Mouse (Mus musculus) right cerebral cortex, postnatal 25 days (tissue): ENCODE measurements at regions not wholly inside any gene's neighbourhood (a gene's known extent, or its start where the extent isn't known, plus 50 kb on each side); places are given as distances from the start of the nearest gene placed in this dataset.
"Not testable (repeated sequence)": the region's sequence is repeated elsewhere in the genome, so short reads cannot be mapped to it uniquely, and the experiment has no call there.

ENCODE experiments used
- DNase-seq: peaks from one replicate; pipeline ENCODE4 v3.0.0; 2022

DNA sequence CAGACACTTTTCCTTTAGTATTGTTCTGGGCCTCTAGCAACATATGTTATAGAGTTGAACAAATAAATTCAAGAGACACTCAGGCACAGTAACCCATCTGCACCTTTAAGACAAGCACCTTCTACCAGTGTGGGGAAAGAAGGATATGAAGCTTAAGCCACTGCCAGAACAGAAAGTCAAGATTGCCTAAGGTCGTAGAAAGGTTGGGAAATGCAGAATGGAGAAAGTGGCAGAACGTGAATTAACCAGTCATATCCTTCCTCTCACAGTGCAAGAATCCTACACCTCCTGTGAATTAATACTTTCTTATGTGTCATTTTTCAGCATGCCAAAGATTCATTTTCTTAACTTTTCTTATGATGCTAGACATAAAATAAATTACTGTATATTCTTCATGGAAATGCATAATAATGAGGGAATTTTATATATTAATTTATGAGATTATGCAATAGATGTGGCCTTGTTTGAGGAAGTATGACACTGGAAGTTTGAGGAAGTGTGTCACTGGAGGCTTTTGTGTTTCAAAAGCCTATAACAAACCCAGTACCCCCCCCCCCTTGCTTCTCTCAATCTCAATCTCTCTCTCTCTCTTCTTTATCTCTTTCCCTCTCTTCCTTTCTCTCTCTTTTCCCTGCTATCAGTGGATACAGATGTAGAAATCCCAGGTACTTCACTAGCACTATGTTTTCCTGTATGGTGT, 361.6 kb upstream of the Edil3 start:
- no peak for DNase-seq

DNA sequence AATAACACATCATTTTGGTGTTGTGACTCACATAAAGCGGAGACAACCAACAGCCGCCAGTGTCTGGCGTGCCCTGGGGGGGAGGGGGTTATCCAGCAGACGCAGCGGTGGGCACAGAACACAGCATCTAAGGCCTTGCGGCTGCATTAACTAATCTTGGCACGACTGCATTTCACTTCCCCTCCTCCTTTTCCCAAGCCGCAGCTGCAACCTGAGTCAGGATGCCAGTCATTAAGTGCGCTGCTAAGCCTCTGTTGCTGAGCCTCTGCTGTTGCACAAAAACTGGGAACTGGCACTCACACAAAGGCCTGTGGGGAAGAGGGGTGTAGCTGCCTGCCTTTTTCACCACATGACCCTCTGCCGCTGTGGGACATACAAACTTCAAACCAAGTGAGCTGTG, 331.2 kb upstream of the Edil3 start:
- no peak for DNase-seq

DNA sequence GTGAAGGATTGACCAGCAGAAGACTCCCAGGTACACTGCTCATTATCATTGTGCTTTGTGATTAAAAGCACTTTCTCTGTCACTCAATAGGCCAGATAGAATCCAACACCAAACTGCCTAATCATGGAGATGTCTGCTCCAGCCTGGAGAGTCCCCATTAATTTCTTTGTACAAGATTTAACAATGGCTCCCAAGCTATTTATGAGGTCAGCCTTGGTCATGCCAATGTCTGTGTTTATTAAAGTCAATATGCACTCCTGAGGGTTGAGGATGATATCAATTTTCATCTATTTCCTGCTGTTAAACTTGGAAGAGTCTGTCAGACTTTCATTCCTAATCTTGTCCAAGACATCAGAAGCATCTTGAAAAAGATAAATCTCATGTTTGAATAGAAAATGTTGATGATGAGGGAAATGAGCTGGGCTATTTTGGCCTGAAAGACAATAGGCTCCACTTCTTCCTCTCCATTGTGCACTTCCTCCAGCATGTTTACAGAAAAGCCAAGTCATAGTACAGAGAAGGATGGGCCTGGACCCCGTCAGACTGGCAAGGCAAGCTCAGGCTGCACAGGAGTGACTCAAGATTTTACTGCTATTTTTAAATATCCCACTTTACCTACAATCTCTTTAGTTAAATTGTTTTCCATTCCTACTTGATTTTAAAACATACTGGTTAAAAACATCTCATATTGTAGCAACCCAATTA, 310.3 kb upstream of the Edil3 start:
- no peak for DNase-seq

DNA sequence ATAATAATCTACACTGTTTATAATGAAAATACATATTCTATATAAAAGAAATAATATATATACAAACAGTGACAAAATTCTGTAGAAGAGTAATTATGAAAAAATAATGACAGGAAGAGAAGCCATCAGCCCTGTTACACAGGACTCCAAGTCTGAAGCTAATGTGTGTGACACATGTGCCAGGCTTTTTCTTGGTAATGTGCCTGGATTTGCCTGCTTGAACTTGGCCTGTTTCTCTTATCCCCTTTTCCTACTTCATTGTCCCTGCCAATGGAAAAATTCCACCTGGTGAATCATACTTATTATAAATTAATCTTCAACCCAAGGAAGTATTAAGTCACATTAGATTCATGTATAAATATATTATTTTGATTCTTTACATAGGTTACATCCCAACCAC, 286.5 kb upstream of the Edil3 start:
- no peak for DNase-seq

DNA sequence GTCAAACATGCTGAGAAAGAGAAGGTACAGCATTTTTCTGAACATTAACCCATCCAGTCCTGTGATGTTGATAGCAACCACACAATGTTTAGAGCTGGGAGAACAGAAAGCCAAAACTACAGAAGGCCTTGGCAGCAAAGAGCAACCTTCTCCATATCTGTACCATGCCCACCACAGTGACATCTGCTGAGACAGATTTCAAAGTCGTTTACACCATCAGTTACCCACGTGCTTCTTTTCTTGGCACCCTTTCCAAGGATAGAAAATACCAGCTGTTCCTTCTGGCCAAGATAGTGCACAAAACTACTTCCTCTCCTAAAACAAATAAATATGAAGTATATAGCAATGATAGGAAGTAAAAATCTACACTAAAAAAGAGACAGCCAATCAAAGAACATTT, 266.8 kb upstream of the Edil3 start:
- DNase-seq = peak; percentile 14

DNA sequence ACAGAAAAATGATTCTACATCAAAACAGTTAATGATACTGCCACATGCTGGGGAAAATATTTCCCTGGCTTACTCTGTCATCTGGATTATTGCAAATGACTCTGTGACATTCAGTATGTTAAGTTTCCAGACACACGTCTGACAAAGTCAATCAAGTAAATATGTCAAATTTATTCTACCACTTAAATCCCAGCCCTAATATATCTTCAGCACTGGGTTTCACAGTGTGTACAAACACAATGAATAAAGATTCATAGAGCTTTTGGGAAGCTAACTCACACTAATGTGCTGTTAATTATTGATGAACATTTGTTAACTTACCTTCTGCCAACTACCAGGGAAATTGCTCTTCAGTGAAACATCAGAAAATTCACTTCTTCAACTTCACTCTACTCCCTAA, 256.3 kb upstream of the Edil3 start:
- no peak for DNase-seq

DNA sequence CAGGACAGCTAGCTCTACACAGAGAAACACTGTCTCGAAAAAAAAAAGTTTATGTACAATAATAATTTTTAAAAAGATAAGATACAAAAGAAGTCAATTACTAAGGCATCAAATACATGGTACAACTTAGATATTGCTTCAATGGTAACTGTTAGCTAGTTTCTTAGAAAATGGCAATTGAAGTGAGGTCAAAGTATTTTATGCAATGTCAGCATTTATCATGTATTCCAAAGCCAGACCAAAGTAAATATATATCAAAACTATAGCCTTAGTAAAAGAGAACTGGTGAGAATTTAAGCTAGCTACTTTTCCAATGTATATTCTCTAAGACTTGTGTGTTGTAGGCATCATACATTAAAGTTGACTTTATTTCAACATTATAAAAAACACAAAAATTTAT, 219.0 kb upstream of the Edil3 start:
- no peak for DNase-seq

DNA sequence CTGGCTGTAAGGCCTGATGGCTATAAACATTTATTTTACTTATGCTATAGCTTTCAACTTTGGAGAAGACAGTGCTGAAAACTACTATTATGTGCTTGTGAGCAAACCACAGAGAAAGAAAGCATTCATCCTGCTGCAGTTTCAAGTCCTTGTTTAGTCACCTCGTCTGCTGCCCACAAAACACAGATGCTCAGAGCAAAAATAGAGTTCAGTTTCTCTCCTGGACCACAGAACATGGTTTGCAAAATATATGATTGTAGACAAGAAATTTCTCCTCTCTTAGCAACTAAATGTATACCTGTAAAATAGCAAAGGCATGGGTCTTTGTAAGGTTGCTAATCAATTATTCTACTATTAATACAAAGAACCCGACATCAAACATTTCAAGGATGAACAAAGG, 210.7 kb upstream of the Edil3 start:
- peak; percentile 11 for DNase-seq

DNA sequence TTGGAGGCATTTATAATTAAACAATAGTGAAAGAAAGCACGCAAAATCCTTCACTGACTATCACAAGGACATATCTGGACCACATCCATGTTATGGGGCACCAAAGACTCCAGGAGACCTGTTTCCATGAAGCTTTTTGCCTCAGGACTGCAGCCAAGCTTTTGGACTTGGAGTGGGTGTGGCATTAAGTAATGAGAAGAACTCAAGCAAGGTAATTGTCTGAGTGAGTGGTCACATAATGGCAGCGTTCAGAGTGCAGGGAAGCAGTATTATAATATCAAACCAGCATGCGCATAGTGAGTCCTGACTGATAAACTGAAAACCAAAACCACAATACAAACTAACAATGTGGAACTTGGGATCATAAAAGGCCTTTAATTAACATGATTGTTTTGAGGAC, 208.0 kb upstream of the Edil3 start:
- no peak for DNase-seq

DNA sequence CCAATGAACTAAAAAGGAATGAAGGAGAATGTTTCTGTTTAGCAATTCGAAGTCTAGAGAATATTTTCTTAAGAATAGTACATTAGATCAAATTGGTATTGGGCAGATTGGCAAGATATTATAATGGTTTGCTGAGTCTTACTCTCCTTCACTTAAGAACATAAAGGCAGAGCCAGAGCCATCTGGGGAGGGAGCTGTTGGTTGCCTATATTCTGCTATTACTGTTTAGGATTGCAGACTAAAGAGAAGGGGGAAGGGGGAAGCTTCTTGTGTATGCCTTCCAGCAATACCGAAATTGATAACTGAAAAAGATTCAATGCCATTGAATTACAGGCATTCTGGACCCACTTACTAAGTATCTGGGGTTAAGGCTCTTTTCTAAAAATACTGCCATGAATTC, 171.1 kb upstream of the Edil3 start:
- no peak for DNase-seq

DNA sequence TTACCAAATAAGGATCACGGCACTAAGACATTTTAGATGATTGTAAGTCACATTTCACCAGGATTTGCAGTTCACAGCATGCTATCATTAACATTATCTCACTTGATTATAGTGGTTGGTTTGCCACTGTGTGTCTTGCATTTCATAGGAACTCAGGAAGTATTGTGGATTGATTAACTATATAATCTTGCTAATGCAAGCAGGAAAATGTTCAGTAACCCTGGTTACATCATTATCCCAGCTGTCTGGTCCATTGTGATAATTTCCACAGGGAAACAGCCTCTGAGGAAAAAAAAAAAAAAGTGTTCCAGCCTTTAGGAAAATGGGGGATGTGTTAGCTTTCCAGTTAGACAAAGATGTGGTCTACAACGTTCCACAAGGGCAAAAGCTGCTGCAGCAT, 170.2 kb upstream of the Edil3 start:
- DNase-seq = no peak

DNA sequence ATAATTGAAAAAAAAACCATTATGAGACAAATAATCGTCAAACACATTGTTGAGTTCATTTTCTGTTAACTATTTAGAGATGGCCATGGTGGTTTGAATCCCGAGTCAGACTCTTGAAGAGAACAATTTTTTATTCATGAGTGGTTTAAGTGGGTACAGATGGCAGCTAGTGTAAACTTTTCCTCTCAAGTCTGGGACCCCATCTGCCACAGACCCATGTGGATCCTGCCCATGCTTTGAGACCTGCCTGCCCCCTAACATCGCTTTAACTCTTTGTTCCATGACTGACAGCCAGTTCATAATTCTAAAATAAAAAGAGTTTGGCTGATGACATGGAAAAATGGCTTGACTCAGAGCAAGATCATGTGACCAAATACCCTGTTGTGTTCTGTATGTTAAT, 166.2 kb upstream of the Edil3 start:
- DNase-seq = no peak

DNA sequence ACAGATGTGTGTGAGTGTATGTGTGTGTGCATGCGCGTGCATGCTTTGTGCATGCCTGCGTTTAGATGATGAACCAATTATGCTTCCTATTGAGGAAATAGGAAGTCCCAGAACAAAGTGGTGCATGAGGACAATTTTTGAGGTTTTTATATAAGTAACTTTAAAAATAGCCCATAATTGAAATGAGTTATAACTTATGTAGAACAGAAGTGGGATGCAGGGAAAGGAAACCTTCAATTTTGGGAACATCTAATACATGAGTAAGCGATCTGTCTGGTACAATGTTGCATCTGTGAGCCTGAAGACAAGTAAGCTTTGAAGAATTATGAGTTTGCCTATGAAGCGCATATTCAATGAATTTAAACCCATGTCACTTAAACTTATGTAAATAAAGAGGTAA, 145.4 kb upstream of the Edil3 start:
- DNase-seq = no peak

DNA sequence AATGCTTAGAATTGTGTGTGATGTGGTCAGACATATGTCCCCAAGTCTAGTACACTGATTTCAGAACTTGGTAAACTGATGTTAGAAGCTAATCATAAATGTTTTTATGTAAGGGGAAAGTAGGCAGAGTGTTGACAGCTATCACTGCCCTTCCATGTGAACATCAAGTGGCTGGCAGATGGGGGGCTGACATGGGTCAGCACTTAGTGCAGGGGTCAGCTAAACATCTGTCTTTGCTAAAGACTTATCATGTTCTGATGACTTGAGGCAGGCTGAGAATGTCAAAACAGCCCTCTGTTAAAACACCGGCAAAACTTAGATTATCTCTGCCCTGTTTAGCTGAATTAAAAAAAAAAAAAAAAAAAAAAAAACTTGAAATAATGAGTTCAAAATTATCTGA, 116.7 kb upstream of the Edil3 start:
- no peak for DNase-seq

DNA sequence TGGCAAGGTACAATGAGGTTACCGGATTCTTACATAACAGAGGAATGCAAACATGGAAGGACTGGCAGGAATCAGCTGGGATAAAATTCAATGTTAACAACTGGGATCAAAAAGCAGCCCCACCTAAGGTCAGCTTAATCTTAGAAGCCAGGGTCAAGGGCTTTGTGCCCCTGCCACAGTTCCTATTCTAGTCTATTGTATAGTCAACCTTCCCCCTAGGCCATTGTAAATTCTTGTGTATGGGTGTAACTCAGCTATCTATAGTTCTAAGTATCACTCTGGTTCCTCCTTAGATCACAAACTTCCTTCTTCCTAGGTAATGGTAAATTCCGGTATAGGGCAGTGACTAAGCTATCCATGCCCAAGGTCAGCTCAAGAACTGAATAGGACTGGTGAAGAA, 91.6 kb upstream of the Edil3 start:
- not testable (repeated sequence) for DNase-seq

DNA sequence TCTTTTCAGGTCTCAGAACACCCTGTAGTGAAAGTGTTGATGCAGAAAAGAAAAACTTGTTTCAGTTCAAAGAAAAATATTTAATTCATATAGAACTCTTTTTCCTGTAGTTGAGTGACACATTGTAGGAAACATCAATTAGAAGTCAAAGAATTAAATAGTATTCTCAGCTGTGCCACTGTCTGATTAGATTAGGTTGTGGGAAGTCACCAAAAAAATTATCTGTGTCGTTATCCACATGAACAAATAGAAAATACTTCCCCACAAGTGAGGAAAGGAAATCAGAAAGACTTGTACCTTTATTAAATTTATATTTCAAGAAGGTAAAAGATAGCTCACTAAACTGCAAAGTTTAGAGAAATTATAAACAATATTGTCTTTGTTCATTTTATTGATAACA, 71.4 kb upstream of the Edil3 start:
- DNase-seq = no peak
